Mouse (Mus musculus) limb, embryonic 13.5 days (tissue): ENCODE measurements around the gene Lrrc41. TPM values are rescaled to one million over a fixed set of nuclear protein-coding genes. Genes with fewer than 3 reads are reported as not detected.
A peak's percentile ranks its signal among the peaks of the same experiment; 100 is the strongest.

ENCODE experiments used
- ATAC-seq: fragments of 200-750 bp; cut with Nextera tagmentation; 2 replicates; pipeline ENCODE4 v1.8.0; 2017; ENCODE audit warnings: low read depth, moderate number of reproducible peaks, moderate TSS enrichment; ENCODE audit not compliant: low FRiP score
- H3K27ac ChIP-seq: fragments of 300-500 bp; sonication (generic); 2 replicates; pipeline ENCODE4 v1.5.1; 2015; ENCODE audit warnings: inconsistent platforms, mild to moderate bottlenecking, moderate library complexity
- H3K27me3 ChIP-seq: fragments of 300-500 bp; sonication (generic); 2 replicates; pipeline ENCODE4 v1.6.1; 2015; ENCODE audit warnings: mild to moderate bottlenecking, inconsistent platforms
- H3K36me3 ChIP-seq: fragments of 300-500 bp; sonication (generic); 2 replicates; pipeline ENCODE4 v1.6.1; 2015; ENCODE audit warnings: inconsistent platforms, mild to moderate bottlenecking, moderate library complexity
- H3K4me1 ChIP-seq: fragments of 300-500 bp; sonication (generic); 2 replicates; pipeline ENCODE4 v1.6.1; 2015; ENCODE audit warnings: inconsistent platforms
- H3K4me2 ChIP-seq: fragments of 300-500 bp; sonication (generic); replicated peaks from 2 replicates; pipeline ENCODE4 v1.6.1; 2015; ENCODE audit warnings: inconsistent platforms, mild to moderate bottlenecking, moderate library complexity
- H3K4me3 ChIP-seq: fragments of 300-500 bp; sonication (generic); 2 replicates; pipeline ENCODE4 v1.5.1; 2015; ENCODE audit warnings: moderate library complexity, mild to moderate bottlenecking, inconsistent platforms
- H3K9ac ChIP-seq: fragments of 300-500 bp; sonication (generic); 2 replicates; pipeline ENCODE4 v1.6.1; 2015; ENCODE audit warnings: mild to moderate bottlenecking, inconsistent platforms
- H3K9me3 ChIP-seq: fragments of 300-500 bp; sonication (generic); 2 replicates; pipeline ENCODE4 v1.6.1; 2016; ENCODE audit warnings: inconsistent platforms
- WGBS: fragments of 180-500 bp; shearing (Covaris S2); methylation state at CpG from one replicate; pipeline ENCODE4 v1.1.7; 2015; 5-methylcytosine and 5-hydroxymethylcytosine counted together
- polyA plus RNA-seq: library from polyadenylated mRNA; unstranded; fragments of >200 nt; fragmentation: Nextera tagmentation; extraction: Ambion mirVana; gene quantifications from 2 replicates; pipeline ENCODE4 v1.2.1, GENCODE M21; 2015

Gene Lrrc41
- polyA plus RNA-seq, 1 experiment from 2014 or later, result 86.8 TPM

GRCm38 (mm10) chr4:116096291-116096690, 21.2 kb downstream of the Lrrc41 start:
- WGBS, result 89% methylated on average over 10 of the region's 10 CpGs
- Histone ChIP-seq H3K4me1 (no peaks in the 10 kb centered on the region), H3K9me3 (no peaks in the 10 kb centered on the region), H3K9ac (no peak overlapping the region), H3K4me3 (no peak overlapping the region), H3K36me3 (peaks cover 99% of the 10 kb centered on the region), H3K27ac (no peak overlapping the region), H3K4me2 (no peak overlapping the region), H3K27me3 (no peaks in the 10 kb centered on the region)
- no peak for ATAC-seq

- Histone ChIP-seq H3K36me3 (peaks cover 98% of the 10 kb centered on the region), H3K27me3 (no peaks in the 10 kb centered on the region), H3K4me2 (no peak overlapping the region), H3K27ac (no peak overlapping the region), H3K4me1 (no peaks in the 10 kb centered on the region), H3K9ac (no peak overlapping the region), H3K9me3 (no peaks in the 10 kb centered on the region), H3K4me3 (no peak overlapping the region)
- WGBS, result 78% methylated on average over 8 of the region's 8 CpGs
- ATAC-seq, result no peak
These were observed 22.1 kb downstream of the Lrrc41 start for GRCm38 (mm10) chr4:116097211-116097610.

DNA sequence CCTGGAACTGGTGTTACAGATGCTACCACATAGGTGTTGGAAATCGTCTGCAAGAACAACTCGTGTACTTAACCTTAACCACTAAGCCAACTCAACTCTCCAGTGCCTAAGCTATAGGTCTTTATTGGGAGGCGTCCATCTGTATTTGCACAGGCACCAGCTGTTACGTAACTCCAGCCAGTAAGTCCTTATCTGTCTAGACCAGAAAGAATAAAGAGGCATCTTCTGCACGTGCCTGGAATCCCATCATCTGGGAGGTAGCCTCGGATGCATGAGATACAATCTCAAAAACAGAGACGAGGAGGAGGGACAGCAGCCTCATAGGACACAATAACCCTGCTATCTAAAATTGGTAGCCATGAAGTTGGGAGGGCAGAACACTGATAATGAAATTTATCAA, 25.9 kb downstream of the Lrrc41 start:
- no peaks in the 10 kb centered on the region for H3K27me3 ChIP-seq
- H3K36me3 ChIP-seq, result peaks cover 94% of the 10 kb centered on the region
- WGBS, result 91% methylated on average over 7 of the region's 7 CpGs

DNA sequence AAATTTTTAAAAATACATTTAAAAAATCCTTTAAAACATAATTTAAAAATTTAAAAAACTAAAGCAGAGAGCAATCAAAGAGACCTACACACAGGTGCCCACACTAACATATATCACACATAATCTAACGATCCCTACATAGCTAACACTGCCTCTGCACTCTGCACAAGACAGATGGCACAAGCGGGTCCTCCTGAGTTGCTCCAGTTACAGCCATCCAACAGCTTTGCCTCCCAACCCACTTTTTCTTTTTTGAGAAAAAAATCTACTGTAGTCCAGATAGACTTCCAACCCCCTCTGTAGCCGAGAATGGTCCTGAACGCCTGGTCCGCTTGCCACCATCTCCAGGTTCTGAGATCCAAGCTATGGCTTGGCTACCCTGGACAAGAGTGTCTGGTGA, 30.2 kb downstream of the Lrrc41 start:
- no peaks in the 10 kb centered on the region for H3K4me1 ChIP-seq
- WGBS, result 94% methylated on average over 5 of the region's 5 CpGs

More for the DNA sequence above, 25.9 kb downstream of the Lrrc41 start:
- Histone ChIP-seq H3K9me3 (no peaks in the 10 kb centered on the region), H3K4me3 (no peak overlapping the region), H3K4me1 (no peaks in the 10 kb centered on the region), H3K9ac (no peak overlapping the region), H3K4me2 (no peak overlapping the region), H3K27ac (no peak overlapping the region)
- ATAC-seq, result no peak

DNA sequence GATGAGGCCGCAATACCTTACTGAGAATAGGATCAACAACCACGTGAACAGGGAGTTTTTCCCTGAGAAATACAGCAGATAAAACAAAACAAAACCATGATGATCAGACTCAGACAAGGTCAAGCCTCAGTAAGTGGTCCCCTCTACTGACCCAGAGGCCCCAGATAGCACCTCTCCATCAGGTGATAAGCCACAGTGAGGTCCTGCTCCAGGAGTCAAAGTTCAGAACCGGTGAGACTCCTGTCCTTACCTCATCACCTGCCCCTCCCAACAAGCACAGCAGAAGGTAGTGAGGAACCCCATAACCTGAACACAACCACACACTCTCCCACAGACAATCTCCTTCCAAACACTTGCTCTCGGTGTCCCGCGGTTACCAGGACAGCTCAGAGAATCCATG, 35.6 kb downstream of the Lrrc41 start:
- Histone ChIP-seq H3K9me3 (no peaks in the 10 kb centered on the region), H3K27ac (no peak overlapping the region), H3K4me3 (no peak overlapping the region), H3K4me2 (no peak overlapping the region), H3K4me1 (no peaks in the 10 kb centered on the region), H3K27me3 (no peaks in the 10 kb centered on the region), H3K36me3 (peaks cover 48% of the 10 kb centered on the region), H3K9ac (no peak overlapping the region)
- no peak for ATAC-seq
- 95% methylated on average over 6 of the region's 6 CpGs for WGBS

More for the DNA sequence above, 30.2 kb downstream of the Lrrc41 start:
- Histone ChIP-seq H3K9ac (no peak overlapping the region), H3K4me3 (no peak overlapping the region), H3K4me2 (no peak overlapping the region), H3K36me3 (peaks cover 74% of the 10 kb centered on the region), H3K27ac (no peak overlapping the region), H3K27me3 (no peaks in the 10 kb centered on the region), H3K9me3 (no peaks in the 10 kb centered on the region)
- ATAC-seq, result no peak

- ATAC-seq, result no peak
- no peak overlapping the region for H3K27ac ChIP-seq
- no peak overlapping the region for H3K4me3 ChIP-seq
- H3K9ac ChIP-seq, result no peak overlapping the region
- H3K4me2 ChIP-seq, result no peak overlapping the region
- H3K4me1 ChIP-seq, result no peaks in the 10 kb centered on the region
- H3K27me3 ChIP-seq, result no peaks in the 10 kb centered on the region
- H3K9me3 ChIP-seq, result no peaks in the 10 kb centered on the region
- WGBS, result 75% methylated on average over 2 of the region's 2 CpGs
- H3K36me3 ChIP-seq, result peaks cover 52% of the 10 kb centered on the region
These were observed 36.4 kb downstream of the Lrrc41 start for GRCm38 (mm10) chr4:116111486-116111885.

GRCm38 (mm10) chr4:116122762-116123161, 47.7 kb downstream of the Lrrc41 start:
- peaks cover 5% of the 10 kb centered on the region for H3K36me3 ChIP-seq
- no peak for ATAC-seq
- H3K4me3 ChIP-seq, result peak overlapping the region; percentile 62
- H3K27ac ChIP-seq, result no peak overlapping the region
- peaks cover 20% of the 10 kb centered on the region for H3K4me1 ChIP-seq
- peak overlapping the region; percentile 70 for H3K4me2 ChIP-seq
- no peaks in the 10 kb centered on the region for H3K27me3 ChIP-seq
- 0% methylated on average over 1 of the region's 1 CpGs for WGBS
- H3K9ac ChIP-seq, result peak overlapping the region; percentile 73
- no peaks in the 10 kb centered on the region for H3K9me3 ChIP-seq

GRCm38 (mm10) chr4:116123602-116124519, 48.8 kb downstream of the Lrrc41 start, which contains the start of the genes Rad54l and Pomgnt1:
Gene Rad54l (minus strand): TSS chr4:116123690.
Gene Pomgnt1 (plus strand): TSS chr4:116123840.
- ATAC-seq, result peak; percentile 98
- H3K9ac ChIP-seq, result peak within 1 kb of the TSS; percentile 73
- H3K27me3 ChIP-seq, result no peaks in the 10 kb centered on the region
- peak within 1 kb of the TSS; percentile 62 for H3K4me3 ChIP-seq
- H3K4me1 ChIP-seq, result peaks cover 20% of the 10 kb centered on the region
- no peaks in the 10 kb centered on the region for H3K9me3 ChIP-seq
- H3K27ac ChIP-seq, result peak within 1 kb of the TSS; percentile 34; the same call in 1 of the 2 replicates
- H3K36me3 ChIP-seq, result peaks cover under 1% of the 10 kb centered on the region
- WGBS, result 2% methylated on average over 24 of the region's 24 CpGs
- H3K4me2 ChIP-seq, result peak within 1 kb of the TSS; percentile 70

DNA sequence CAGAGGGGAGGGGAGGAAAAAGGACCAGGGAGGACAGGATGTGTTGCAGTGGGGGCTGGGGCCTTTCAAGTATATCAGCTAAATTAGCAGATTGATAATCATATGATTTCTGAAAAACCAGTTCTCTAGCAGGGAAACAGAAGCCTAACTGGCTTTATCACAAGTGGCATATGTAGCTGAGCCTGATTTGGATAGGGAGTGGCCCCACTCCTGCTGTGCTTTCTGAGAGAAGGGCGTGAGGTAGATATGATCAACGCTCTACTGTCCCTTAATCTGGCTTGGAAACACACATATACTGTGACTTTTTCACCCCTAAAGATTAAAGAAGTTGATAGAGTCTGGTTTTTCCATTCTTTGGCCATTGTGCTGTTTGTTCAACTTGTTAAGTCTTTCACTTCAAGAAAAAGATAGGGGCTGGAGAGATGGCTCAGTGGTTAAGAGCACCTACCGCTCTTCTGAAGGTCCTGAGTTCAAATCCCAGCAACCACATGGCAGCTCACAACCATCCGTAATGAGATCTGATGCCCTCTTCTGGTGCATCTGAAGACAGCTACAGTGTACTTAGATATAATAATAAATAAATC, 50.8 kb downstream of the Lrrc41 start:
- Histone ChIP-seq H3K9me3 (no peaks in the 10 kb centered on the region), H3K36me3 (no peaks in the 10 kb centered on the region), H3K9ac (no peak overlapping the region), H3K27ac (no peak overlapping the region), H3K4me1 (peaks cover 20% of the 10 kb centered on the region), H3K4me2 (no peak overlapping the region), H3K27me3 (no peaks in the 10 kb centered on the region), H3K4me3 (no peak overlapping the region)
- 92% methylated on average over 4 of the region's 4 CpGs for WGBS
- no peak for ATAC-seq

DNA sequence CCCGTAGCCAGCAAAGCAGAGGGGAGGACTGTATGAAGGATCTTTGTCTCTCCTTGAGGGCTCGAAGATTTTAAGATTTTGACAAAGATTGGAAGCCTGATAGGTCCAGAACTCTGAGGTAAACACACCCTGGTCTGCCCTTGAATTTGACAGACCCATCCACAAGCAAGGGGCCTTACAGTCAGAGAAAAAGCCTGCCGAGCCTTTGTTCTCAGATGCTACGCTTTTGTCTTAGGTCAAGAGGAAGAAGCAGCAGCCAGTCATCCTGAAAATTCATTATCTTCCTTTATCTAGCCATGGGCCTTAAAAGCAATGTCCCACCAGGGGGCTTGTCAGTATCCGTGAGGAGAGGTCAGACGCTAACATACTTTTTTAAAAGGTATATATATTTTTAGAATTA, 52.9 kb downstream of the Lrrc41 start:
- 81% methylated on average over 6 of the region's 6 CpGs for WGBS
- Histone ChIP-seq H3K27ac (no peak overlapping the region), H3K4me2 (no peak overlapping the region), H3K27me3 (no peaks in the 10 kb centered on the region), H3K9me3 (no peaks in the 10 kb centered on the region), H3K36me3 (no peaks in the 10 kb centered on the region), H3K4me1 (peaks cover 13% of the 10 kb centered on the region), H3K4me3 (no peak overlapping the region), H3K9ac (no peak overlapping the region)
- ATAC-seq, result no peak

GRCm38 (mm10) chr4:116133126-116133525, 58.1 kb downstream of the Lrrc41 start:
- Histone ChIP-seq H3K4me1 (no peaks in the 10 kb centered on the region), H3K27me3 (no peaks in the 10 kb centered on the region), H3K27ac (no peak overlapping the region), H3K9ac (no peak overlapping the region), H3K36me3 (no peaks in the 10 kb centered on the region; the same call in 1 of the 2 replicates), H3K4me2 (no peak overlapping the region), H3K4me3 (no peak overlapping the region), H3K9me3 (no peaks in the 10 kb centered on the region)
- WGBS, result 76% methylated on average over 4 of the region's 4 CpGs
- no peak for ATAC-seq

GRCm38 (mm10) chr4:116134990-116135389, 59.9 kb downstream of the Lrrc41 start:
- Histone ChIP-seq H3K27ac (no peak overlapping the region), H3K4me1 (no peaks in the 10 kb centered on the region), H3K27me3 (no peaks in the 10 kb centered on the region), H3K36me3 (no peaks in the 10 kb centered on the region; the same call in 1 of the 2 replicates), H3K9me3 (no peaks in the 10 kb centered on the region), H3K4me2 (no peak overlapping the region), H3K9ac (no peak overlapping the region), H3K4me3 (no peak overlapping the region)
- ATAC-seq, result no peak
- 44% methylated on average over 2 of the region's 2 CpGs for WGBS
